Mouse (Mus musculus) brain, embryonic 14.5 days (tissue): ENCODE data around the gene Zfp507.

ENCODE experiments used
- CTCF ChIP-seq: fragments of 200-500 bp; IDR thresholded peaks from 2 replicates; pipeline ENCODE4 v1.5.1; 2012; ENCODE audit warnings: inconsistent platforms, mild to moderate bottlenecking, moderate library complexity, borderline replicate concordance; ENCODE audit not compliant: insufficient read depth, insufficient read length; ENCODE audit errors: extremely low read depth
- POLR2A ChIP-seq: fragments of 200-500 bp; IDR thresholded peaks from 2 replicates; pipeline ENCODE4 v1.6.1; 2012; ENCODE audit warnings: mild to moderate bottlenecking, inconsistent platforms, borderline replicate concordance; ENCODE audit not compliant: poor library complexity, insufficient read depth, insufficient read length, severe bottlenecking; ENCODE audit errors: extremely low read depth

DNA sequence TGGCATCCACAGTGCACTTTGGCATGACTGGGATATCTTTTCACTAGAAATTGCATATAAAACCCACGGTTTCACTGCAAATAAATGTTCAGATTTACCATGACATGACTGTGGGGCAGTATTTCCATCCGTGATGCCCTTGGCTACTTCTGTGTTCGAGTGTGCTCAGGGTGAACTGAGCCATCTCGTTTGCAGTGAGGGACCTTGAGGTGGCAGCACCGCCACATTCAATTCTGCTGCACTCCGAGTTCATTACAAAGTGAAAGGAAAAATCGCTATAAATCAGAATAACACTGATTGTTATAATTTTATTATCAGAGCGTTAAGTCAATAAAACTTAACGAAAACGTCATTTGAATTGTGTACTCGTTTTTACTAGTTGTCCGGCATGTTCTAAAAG lies 21.1 kb upstream of the Zfp507 start:
- TF ChIP-seq POLR2A (no peak), CTCF (peak; percentile 39; the same call in 1 of the 2 replicates)
